Mouse (Mus musculus) cerebellum, postnatal 14 days (tissue): Measurements from ENCODE around the gene Npm1.

ENCODE experiments used
- DNase-seq, 2 experiments: peaks; one replicate each; pipeline ENCODE4 v3.0.0; 2021; ENCODE audit warnings: mixed read lengths in 2 of 2

Npm1 gene

GRCm38 (mm10) chr11:33145201-33146142, 17.5 kb downstream of the Npm1 start:
- peak; percentile 53 to 54 for DNase-seq

- no peak for DNase-seq
These were observed 19.1 kb downstream of the Npm1 start for GRCm38 (mm10) chr11:33143906-33144305.

DNA sequence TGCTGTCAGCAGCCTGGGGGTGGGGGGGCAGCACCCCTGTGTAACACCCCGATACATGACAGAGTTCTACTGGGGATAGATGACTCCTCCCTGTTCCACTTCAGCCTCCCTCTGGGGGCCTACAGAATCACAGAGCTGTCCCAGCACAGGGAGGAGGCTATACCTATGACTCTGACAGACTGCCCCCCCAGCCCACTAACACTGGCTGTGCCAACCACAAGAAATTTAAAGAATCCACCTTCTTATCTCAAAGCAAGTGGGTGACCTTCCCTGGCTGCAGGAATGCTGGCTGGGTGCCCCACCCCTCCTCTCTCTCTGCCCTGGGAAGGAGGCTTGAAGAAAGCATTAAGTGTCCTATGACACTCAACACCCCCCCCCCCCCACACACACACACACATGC, 20.2 kb downstream of the Npm1 start:
- DNase-seq, result no peak

- DNase-seq, result peak; percentile 31 to 54
These were observed 22.9 kb downstream of the Npm1 start for GRCm38 (mm10) chr11:33140111-33140460.

- DNase-seq, result no peak
These were observed 23.4 kb downstream of the Npm1 start for GRCm38 (mm10) chr11:33139458-33140110.

DNA sequence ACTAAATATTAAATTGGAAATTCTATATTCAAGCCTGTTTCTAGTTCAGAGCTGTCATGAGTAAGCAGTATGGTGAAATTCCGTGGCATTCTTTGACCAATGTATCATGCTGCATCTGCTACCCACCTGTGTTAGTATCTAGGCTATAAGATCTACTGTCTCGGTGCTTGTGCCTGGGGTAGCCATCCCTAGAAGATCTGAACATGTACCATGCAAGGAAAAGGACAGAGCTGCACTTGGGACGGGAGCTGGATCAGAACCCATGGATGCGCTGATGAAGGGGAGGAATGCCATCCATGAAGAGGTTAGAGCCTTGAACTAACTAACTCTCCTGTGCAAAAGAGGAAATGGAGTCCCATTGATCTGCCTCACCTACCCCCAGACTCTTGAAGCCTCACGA, 24.3 kb downstream of the Npm1 start:
- DNase-seq, result no peak

DNA sequence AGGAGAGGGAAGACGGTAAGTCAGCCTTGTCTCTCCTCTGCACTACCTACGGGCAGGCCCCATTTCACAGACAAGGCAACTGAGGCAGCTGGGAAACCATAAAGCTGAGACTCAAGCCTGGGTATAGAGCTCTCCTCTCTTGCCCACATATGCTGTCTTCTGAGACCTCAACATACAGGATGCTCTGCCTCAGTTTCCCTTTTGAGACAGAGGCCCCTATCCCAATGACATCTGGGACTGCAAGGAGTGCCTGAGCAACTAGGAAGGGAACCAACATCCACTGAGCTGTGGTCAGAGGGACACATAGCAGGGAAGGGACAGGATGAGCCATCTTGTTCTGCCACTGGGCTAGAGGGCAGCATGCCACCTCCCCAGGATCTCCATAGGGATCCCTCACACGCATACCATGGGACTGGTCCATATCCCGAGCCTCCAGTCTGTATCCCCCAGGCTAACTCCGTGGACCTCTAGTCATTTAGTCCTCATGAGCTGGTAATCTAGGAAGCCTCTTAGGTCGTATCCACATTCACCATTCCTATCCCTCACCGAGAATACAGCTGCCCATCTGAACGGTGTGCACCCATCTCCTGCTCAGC, 28.5 kb downstream of the Npm1 start:
- no peak for DNase-seq

DNA sequence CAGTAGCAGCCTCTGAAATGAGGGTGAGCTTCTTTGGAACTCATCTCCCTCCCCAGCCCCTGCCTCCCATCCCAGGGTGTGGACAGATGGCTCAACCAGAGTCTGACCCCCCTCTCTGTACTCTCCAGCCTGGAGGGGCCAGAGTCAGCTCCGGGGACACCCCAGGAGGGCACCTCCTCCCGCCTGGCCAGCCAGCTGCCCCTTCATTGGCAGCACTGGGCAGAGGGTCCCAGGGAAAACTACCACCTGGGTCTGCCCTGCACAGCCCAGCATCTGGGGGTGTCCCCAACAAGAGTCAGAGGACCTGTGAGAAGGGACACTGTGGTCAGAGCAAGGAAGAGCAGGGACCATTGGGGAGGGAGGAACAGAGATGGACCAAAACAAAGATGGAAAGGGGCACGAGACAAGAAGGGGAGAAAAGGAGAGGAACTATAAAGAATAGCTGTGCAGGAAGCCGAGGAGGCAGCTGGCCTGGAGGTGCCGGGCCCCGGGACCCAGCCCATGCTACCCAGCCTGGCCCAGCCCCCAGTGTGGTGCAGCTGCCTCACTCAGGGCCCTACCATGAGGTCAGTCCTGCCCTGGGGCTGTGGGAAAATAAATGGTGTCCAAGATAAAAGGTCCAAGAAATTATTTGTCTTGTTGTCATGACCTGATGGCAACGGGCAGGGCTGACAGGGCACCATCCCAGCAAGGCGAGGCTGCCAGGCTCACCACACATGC, 30.2 kb downstream of the Npm1 start:
- no peak for DNase-seq

DNA sequence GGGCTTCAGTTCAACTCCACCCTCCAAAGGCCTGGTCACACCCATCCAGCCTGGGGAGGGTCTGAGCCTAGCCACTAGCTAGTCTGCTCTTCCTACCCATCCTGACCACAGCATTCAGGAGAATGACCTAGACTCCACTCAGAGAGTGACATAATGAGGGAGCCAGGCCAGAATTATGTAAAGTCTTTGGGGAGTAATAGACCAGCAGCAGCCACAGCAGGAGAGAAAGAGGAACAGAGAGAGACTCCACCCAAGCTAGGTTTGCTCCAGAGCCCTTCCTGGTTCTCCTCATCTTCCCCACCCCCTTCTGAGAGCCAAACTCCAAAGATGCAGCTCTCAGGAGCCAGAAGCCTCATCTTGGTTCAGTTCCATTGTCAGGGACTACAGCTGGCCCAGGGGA, 35.9 kb downstream of the Npm1 start:
- DNase-seq, result no peak

GRCm38 (mm10) chr11:33122575-33123268, 40.3 kb downstream of the Npm1 start:
- no peak for DNase-seq

DNA sequence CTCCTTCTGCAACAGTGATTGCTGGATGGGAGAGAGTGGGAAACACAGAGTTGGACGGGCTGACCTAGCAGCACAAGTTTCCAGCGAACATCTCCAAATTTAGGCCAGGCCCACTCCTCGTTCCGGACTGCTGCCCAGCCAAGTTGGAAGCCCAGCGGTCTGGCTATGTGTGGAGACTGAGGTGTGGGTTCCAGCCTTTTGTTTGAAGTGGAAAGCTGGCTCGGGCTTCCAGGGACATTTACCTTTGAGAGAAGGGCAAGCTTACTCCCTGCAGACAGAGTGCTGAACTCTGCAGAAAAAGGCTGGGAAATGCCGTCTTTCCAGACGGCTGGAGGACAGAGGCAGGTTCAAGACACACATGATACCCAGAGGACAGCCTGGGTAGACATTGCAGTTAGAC, 43.5 kb downstream of the Npm1 start:
- no peak for DNase-seq

GRCm38 (mm10) chr11:33119116-33119515, 43.9 kb downstream of the Npm1 start:
- DNase-seq, result no peak

GRCm38 (mm10) chr11:33118480-33118879, 44.5 kb downstream of the Npm1 start:
- no peak for DNase-seq

DNA sequence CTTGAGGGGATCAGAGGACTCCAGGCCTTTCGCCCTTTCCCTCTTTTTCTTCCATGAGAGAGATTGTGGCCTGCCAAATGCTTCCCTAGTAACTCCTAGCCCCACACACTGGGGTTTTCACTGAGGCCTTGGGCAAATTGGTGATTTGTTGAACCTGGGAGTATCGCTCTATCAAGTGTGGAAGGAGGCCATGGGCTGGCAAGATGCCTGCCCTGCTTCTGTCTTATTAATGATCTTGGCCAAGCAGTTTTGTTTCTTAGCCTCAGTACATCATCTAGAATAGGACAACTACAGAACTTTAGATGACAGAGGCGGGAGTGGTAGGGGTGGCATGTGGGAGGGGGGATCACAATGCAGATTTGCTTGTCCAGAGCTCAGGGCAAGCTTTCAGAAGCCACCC, 47.2 kb downstream of the Npm1 start:
- DNase-seq, result peak in 1 of 2 experiments; percentile 42

DNA sequence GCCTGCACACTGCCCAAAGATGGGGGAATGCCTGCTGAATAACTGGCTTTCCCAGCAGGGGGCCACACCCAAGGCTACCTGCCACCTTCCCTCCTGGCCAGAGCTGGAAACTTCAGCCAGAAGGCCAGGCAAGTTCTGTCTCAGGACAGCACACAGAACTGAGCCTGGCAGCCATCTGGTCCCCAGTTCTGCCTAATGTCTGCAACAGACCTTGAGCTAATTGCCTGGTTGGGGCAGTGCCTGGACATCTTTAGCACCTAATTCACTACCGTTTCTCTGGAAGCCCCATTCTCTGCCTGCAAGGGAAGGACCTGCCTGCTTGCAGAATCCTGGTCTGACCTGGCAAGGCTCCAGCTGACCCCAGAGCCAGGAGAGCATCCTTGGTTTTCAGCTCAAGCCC, 50.6 kb downstream of the Npm1 start:
- peak; percentile 73 to 77 for DNase-seq

GRCm38 (mm10) chr11:33110111-33110510, 52.9 kb downstream of the Npm1 start:
- DNase-seq, result no peak

- DNase-seq, result no peak
These were observed 55.5 kb downstream of the Npm1 start for GRCm38 (mm10) chr11:33107540-33107939.

- DNase-seq, result peak; percentile 63 to 73
These were observed 58.1 kb downstream of the Npm1 start for GRCm38 (mm10) chr11:33104911-33105316.

- DNase-seq, result no peak
These were observed 59.6 kb downstream of the Npm1 start for GRCm38 (mm10) chr11:33103291-33103943.
